Mouse (Mus musculus) liver, adult 2 months (tissue): ENCODE results near the gene Ralbp1.

ENCODE experiments used
- CTCF ChIP-seq: fragments of 200-500 bp; IDR thresholded peaks from 2 replicates; pipeline ENCODE4 v1.5.1; 2011; ENCODE audit warnings: low read depth, low read length, control low read depth
- POLR2A ChIP-seq: fragments of 200-500 bp; IDR thresholded peaks from 2 replicates; pipeline ENCODE4 v1.6.1; 2011; ENCODE audit warnings: low read length, control low read depth; ENCODE audit not compliant: insufficient read depth; ENCODE audit errors: extremely low read depth

- TF ChIP-seq CTCF (no peak), POLR2A (no peak)
Observed at GRCm38 (mm10) chr17:65889476-65889875, 3.9 kb upstream of the Ralbp1 start.
